Mouse (Mus musculus): Measurements from ENCODE around the gene B020004J07Rik. TPM values are rescaled to one million over a fixed set of nuclear protein-coding genes. Genes with fewer than 3 reads are reported as not detected.

The B020004J07Rik gene
- not detected in 4 replicates for total RNA-seq (2023)

DNA sequence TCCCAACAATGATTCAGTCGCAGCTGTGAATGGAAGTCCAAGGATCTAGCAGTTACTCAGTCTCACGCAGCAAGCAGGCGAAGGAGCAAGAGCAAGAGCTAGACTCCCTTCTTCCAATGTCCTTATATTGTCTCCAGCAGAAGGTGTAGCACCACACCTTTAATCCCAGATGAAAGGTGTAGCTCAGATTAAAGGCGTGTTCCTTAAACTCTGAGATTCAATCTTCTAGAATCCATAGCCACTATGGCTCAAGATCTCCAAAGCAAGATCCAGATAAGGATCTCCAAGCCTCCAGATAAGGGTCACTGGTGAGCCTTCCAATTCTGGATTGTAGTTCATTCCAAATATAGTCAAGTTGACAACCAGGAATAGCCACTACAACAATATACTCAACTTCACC lies at the start of gene B020004J07Rik:
Gene B020004J07Rik (minus strand): TSS at position 101 of the 400 bp plus-strand sequence.

Other genes starting within 250 kb of the B020004J07Rik start
- gene Leprot, start 196.3 kb downstream of the B020004J07Rik start, total RNA-seq (2023), result 20.8 to 26.3 TPM (median 23.7 TPM) in 4 replicates
- gene Lepr, start 126.6 kb downstream of the B020004J07Rik start, total RNA-seq (2023), result 0.25 to 0.52 TPM in 2 of 4 replicates, not detected in the others
- gene C130073F10Rik, start 49.8 kb upstream of the B020004J07Rik start, total RNA-seq (2023), result not detected in 4 replicates
- gene Gm12800, start 65.1 kb upstream of the B020004J07Rik start, total RNA-seq (2023), result not detected in 4 replicates
- gene Gm12794, start 96.4 kb upstream of the B020004J07Rik start, total RNA-seq (2023), result not detected in 4 replicates
- not detected in 4 replicates for gene Gm12790, start 137.0 kb upstream of the B020004J07Rik start, total RNA-seq (2023)
- not detected in 4 replicates for gene Gm12789, start 142.6 kb upstream of the B020004J07Rik start, total RNA-seq (2023)
- gene Pde4b, start 243.5 kb upstream of the B020004J07Rik start, total RNA-seq (2023), result 142 to 150 TPM (median 145 TPM) in 4 replicates

All from B cell, adult 62 days (primary cell).